18 mouse cellular contexts compared by ENCODE assay signal in genomic region chr19:53727277-53727676, GRCm38 (mm10). TPM values are rescaled to one million over a fixed set of nuclear protein-coding genes. Genes with fewer than 3 reads are reported as not detected.
DNase-seq lines count a peak whose midpoint lies in the region; ATAC-seq and TF ChIP-seq lines count a peak whose summit lies in the region.
"Had no signal": no experiment of that assay in that cellular context is flagged by ENCODE, and none has a peak within 500 bp of the region (broad histone marks: within the 10 kb centered on the region; RNA-seq: fewer than 3 reads in every experiment).

No protein-coding gene starts in this region.

- no peak for TF ChIP-seq CTCF in ES-Bruce4 (IDR thresholded peaks at IDR 0.05; ENCODE audit: low read depth, low read length)
- no peak for TF ChIP-seq CTCF in lung, postnatal 0 days (IDR thresholded peaks at IDR 0.05)

- 0 out of 2 replicates have a peak, but pooled peaks have one; percentile 29 for TF ChIP-seq EP300 in ES-Bruce4 (IDR thresholded peaks at IDR 0.05; ENCODE audit: insufficient read depth, low read depth, low read length)
- no peak for TF ChIP-seq EP300 in lung, postnatal 0 days (IDR thresholded peaks at IDR 0.05)

- peak; percentile 81 for TF ChIP-seq POLR2A in ES-Bruce4 (IDR thresholded peaks at IDR 0.05; ENCODE audit: insufficient read depth, low read length)

- 0 out of 2 replicates have a peak overlapping the region, but pooled peaks have one; percentile 21 for H3K9ac ChIP-seq in heart, embryonic 13.5 days
- peak overlapping the region; percentile 42; the same call in 1 of the 2 replicates for H3K9ac ChIP-seq in ES-Bruce4 (ENCODE audit: low read depth, poor library complexity, severe bottlenecking)
- no peak overlapping the region for H3K9ac ChIP-seq in lung, postnatal 0 days (replicated peaks; ENCODE audit: low read depth)
- H3K9ac ChIP-seq: kidney, embryonic 15.5 days; limb, embryonic 15.5 days; neural tube, embryonic 15.5 days had no signal

- H3K4me1 ChIP-seq in heart, embryonic 13.5 days, result peaks cover 86% of the 10 kb centered on the region
- H3K4me1 ChIP-seq in ES-Bruce4 (ENCODE audit: control insufficient read depth, insufficient read depth, low read length), result peaks cover 2% of the 10 kb centered on the region
- H3K4me1 ChIP-seq in lung, postnatal 0 days (ENCODE audit: insufficient read depth, low read depth, low read length), result no peaks in the 10 kb centered on the region

- WGBS in heart, embryonic 13.5 days, result 66% methylated on average over 4 of the region's 4 CpGs
- WGBS in lung, postnatal 0 days, result 48% methylated on average over 4 of the region's 4 CpGs

- intact Hi-C loops in heart, postnatal 10 days (cut with DNase I), result no loop called here

- no peak overlapping the region for H3K4me2 ChIP-seq in heart, embryonic 13.5 days
- no peak overlapping the region for H3K4me2 ChIP-seq in lung, postnatal 0 days (replicated peaks; ENCODE audit: low read depth, low read length)
- H3K4me2 ChIP-seq: neural tube, embryonic 15.5 days had no signal

- no peaks in the 10 kb centered on the region for H3K27me3 ChIP-seq in heart, embryonic 13.5 days (replicated peaks)
- H3K27me3 ChIP-seq in ES-Bruce4 (ENCODE audit: control insufficient read depth, insufficient read depth, low read length, poor library complexity, severe bottlenecking), result no peaks in the 10 kb centered on the region
- no peaks in the 10 kb centered on the region for H3K27me3 ChIP-seq in lung, postnatal 0 days (replicated peaks; ENCODE audit: insufficient read depth, low read length)
- H3K27me3 ChIP-seq: kidney, embryonic 15.5 days; neural tube, embryonic 15.5 days had no signal

- no peak overlapping the region for H3K4me3 ChIP-seq in heart, embryonic 13.5 days
- peak overlapping the region; percentile 42 for H3K4me3 ChIP-seq in ES-Bruce4 (ENCODE audit: low read depth, low read length)
- no peak overlapping the region for H3K4me3 ChIP-seq in lung, postnatal 0 days (ENCODE audit: low read depth, low read length)
- H3K4me3 ChIP-seq: kidney, embryonic 15.5 days; layer of hippocampus, adult 2 months; limb, embryonic 15.5 days; neural tube, embryonic 15.5 days had no signal

- no peaks in the 10 kb centered on the region for H3K36me3 ChIP-seq in heart, embryonic 13.5 days
- no peaks in the 10 kb centered on the region for H3K36me3 ChIP-seq in ES-Bruce4 (ENCODE audit: control insufficient read depth, insufficient read depth, low read length, poor library complexity, severe bottlenecking)
- no peaks in the 10 kb centered on the region for H3K36me3 ChIP-seq in lung, postnatal 0 days (ENCODE audit: insufficient read depth, low read length)
- H3K36me3 ChIP-seq: kidney, embryonic 15.5 days; limb, embryonic 15.5 days; neural tube, embryonic 15.5 days had no signal

- H3K9me3 ChIP-seq in heart, embryonic 13.5 days, result no peaks in the 10 kb centered on the region
- no peaks in the 10 kb centered on the region for H3K9me3 ChIP-seq in ES-Bruce4 (replicated peaks; ENCODE audit: control insufficient read depth, insufficient read depth, low read length, poor library complexity, severe bottlenecking)
- H3K9me3 ChIP-seq in lung, postnatal 0 days (ENCODE audit: low read length), result no peaks in the 10 kb centered on the region
- H3K9me3 ChIP-seq: kidney, embryonic 15.5 days; limb, embryonic 15.5 days; neural tube, embryonic 15.5 days had no signal

- DNase-seq in heart, postnatal 10 days, result no peak
- peak; percentile 77 for DNase-seq in ZHBTc4 (ENCODE audit: low read depth, low spot score)
- DNase-seq in lung, postnatal 0 days (ENCODE audit: low spot score), result peak; percentile 73
- no peak for DNase-seq in spleen, adult 18-20 months
- no peak for DNase-seq in adrenal gland, adult 18-20 months (ENCODE audit: low spot score in 2 of 2)
- DNase-seq in gastrocnemius, postnatal 25 days, result no peak
- DNase-seq: adrenal gland, adult 2 months; cerebellum, adult 18-20 months; retina, postnatal 1 day; thymus, adult 2 months had no signal

- ATAC-seq in heart, embryonic 13.5 days (ENCODE audit: extremely low read depth, insufficient number of reproducible peaks, low FRiP score, low TSS enrichment), result no peak
- peak; percentile 71 for ATAC-seq in lung, postnatal 0 days
- ATAC-seq: hindbrain, postnatal 0 days had no signal

- peak overlapping the region; percentile 63 for H3K27ac ChIP-seq in heart, embryonic 13.5 days (replicated peaks)
- H3K27ac ChIP-seq in ES-Bruce4 (ENCODE audit: insufficient read depth, low read length), result peak overlapping the region; percentile 62
- no peak overlapping the region for H3K27ac ChIP-seq in lung, postnatal 0 days (ENCODE audit: low read length)
- H3K27ac ChIP-seq: hindbrain, postnatal 0 days; kidney, embryonic 15.5 days; layer of hippocampus, adult 2 months; limb, embryonic 15.5 days; neural tube, embryonic 15.5 days had no signal

RNA-seq across cellular contexts. Expression of gene Rbm20, which starts 50.2 kb away (rescaled TPM):
- polyA plus RNA-seq in heart, embryonic 13.5 days (2015; fragmentation: Nextera tagmentation; extraction: Ambion mirVana), result 33.1 and 36.3 TPM in 2 replicates
- total RNA-seq in heart, postnatal 10 days (2021), result 100 to 1,000 TPM; 257 to 294 TPM
- polyA plus RNA-seq in ES-Bruce4 (2011; ENCODE audit: insufficient read depth, insufficient read length, low read depth, missing spikeins), result 6.3 and 6.5 TPM in 2 replicates
- polyA plus RNA-seq in lung, postnatal 0 days (2015; fragmentation: Nextera tagmentation; extraction: Ambion mirVana), result 0.51 and 0.58 TPM in 2 replicates
- 1 to 10 TPM; 1.0 to 1.2 TPM for total RNA-seq in adrenal gland, adult 18-20 months (2021)
- total RNA-seq in gastrocnemius, postnatal 25 days (2021), result 10 to 100 TPM; 51.0 to 79.9 TPM
- total RNA-seq: monocyte, adult 5-6 weeks had no signal

Comparison
In these comparisons a context has a peak if more than half of its experiments do, and no peak if none do; other contexts are left out.
1. DNase-seq: peak in ZHBTc4 (single experiment) and lung, postnatal 0 days (single experiment); none in heart, postnatal 10 days (0 of 2), spleen, adult 18-20 months (0 of 2), adrenal gland, adult 18-20 months (0 of 2) and gastrocnemius, postnatal 25 days (single experiment).
2. RNA of gene Rbm20, which starts 50.2 kb away (total RNA-seq): 257 to 294 TPM in heart, postnatal 10 days and 51.0 to 79.9 TPM in gastrocnemius, postnatal 25 days; 1.0 to 1.2 TPM in adrenal gland, adult 18-20 months; every median in the first group is over 10 times any median in the second.